Mouse (Mus musculus): Measurements from ENCODE around the gene Syngr4.
A peak's percentile ranks its signal among the peaks of the same experiment; 100 is the strongest.

Gene Syngr4

DNA sequence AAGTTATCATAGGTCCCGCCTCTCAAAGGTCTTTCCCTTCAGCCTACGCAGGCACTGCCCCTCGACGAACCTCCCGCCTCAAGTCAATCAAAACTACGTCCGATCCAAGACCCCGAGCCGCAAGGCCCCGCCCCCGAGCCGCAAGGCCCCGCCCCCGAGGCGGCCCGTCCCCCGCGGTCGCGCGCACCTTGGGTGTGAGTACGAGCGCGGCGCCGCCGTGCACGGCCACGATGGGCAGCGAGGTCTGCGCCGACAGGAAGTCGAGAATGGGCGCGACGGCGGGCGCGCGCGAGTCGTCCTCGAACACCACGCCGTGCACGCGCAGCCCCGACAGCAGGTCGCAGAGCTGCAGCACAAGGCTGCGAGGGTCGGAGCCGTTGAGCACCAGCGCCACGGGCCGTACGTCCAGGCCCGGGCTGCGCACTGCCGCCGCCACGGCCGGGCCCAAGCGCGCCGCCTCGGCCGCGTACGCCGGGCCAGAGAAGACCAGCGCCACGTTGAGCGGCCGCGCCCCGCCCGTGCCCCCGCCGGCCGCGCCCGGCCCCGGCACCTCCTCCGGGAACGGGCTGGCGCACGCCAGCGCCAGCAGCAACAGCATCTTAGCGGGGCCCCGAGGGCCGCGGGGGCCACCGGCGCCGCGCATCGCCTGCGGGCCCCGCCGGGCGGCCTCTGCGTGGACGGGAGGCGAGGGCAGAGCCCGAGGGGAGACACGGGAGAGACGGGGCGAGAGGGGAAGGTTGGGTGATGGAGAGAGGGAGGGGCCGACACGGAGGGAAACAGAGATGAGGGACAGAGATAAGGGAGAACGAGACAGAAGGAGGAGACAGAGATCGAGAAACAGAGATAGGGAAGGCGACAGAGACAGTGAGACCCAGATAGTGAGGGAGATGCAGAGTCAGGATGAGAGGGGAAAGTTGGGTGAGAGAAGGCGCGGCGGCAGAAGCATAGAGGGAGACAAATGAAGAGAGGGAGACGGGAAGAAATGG is 30.3 kb downstream of the Syngr4 start:
- DNase-seq: peak; percentile 85 to 92

GRCm38 (mm10) chr7:45864435-45864834 is 32.1 kb downstream of the Syngr4 start:
- DNase-seq: no peak

DNA sequence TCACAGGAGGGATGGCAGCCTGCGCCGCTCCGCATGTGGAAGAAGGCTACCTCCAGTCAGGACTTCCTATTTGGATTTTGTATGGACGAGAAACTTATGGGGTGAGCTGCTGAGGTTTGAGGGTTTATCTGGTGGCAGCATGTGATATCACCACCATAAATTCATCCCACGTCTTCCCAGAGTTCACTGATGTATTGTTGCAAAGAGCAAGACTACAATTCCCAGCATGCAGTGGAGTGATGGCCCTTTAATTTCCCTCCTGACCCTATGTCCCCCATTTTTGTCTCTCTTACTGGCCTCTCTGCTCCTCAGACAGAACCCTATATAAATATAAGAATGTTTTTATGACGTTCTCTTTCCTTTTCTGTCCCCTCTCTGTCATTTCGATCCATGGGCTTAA is 33.7 kb downstream of the Syngr4 start:
- DNase-seq: no peak

DNA sequence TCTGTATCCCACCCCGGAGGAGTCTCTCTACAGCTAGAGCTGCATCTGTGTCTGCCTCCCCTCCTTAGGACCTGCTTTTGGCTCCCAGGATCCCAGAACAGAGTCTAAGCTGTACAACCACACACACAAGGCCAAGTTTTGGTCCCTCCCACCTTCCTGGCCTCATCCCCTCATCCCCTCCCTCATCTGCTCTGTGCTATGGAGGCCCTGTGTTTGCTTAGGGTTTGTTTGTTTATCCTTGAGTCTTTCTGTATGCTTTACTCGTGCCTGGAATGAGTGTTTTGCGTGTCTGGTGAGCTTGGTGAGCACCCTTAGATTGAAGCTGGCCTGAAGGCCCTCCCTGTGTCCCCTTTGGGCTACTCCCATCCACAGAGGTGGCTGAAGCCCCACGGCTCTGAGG is 37.5 kb downstream of the Syngr4 start:
- no peak for DNase-seq

GRCm38 (mm10) chr7:45856950-45857901 is 39.3 kb downstream of the Syngr4 start:
- peak; percentile 56 to 66 for DNase-seq

- DNase-seq: no peak
Measured at GRCm38 (mm10) chr7:45853089-45853488, 43.4 kb downstream of the Syngr4 start.

- no peak for DNase-seq
Measured at GRCm38 (mm10) chr7:45850661-45851060, 45.9 kb downstream of the Syngr4 start.

DNA sequence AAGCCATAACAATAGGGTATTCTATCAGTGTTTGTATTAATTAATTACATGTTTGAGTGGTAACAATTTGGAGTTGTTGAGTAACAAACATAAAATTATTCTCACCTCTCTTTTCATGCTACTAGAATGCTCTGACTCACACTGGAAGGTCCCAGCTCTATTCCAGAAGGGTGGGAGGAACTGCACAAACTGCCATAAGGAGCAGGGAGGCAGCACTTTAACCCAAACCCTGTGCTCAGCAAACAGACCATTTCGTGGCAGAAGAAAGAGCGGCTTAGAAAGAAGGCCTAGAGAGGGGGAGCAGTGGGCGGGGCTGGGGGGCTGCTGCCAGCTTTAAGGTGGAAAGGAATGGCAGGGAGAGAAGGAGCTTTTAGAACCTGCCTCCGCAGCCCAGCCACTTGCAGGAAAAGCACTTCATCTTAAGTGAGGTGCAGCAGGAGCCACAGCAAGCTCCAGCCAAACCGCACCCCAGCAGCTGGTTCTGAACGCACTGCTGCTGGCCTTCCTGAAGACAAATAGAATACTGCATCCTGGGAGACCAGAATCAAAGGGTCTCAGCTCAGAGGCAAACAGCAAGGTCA is 48.0 kb downstream of the Syngr4 start:
- DNase-seq: no peak

GRCm38 (mm10) chr7:45842950-45843744 is 53.4 kb downstream of the Syngr4 start:
- DNase-seq: no peak
